Mouse (Mus musculus) cerebellum, postnatal 10 days (tissue): ENCODE data around the gene Ranbp17.

Experiments used
- DNase-seq, 2 experiments: peaks; one replicate each; pipeline ENCODE4 v3.0.0; 2021; ENCODE audit warnings: mixed read lengths in 2 of 2

Ranbp17 gene

GRCm38 (mm10) chr11:33195531-33196446 lies 317.8 kb downstream of the Ranbp17 start:
- peak; percentile 31 to 36 for DNase-seq

DNA sequence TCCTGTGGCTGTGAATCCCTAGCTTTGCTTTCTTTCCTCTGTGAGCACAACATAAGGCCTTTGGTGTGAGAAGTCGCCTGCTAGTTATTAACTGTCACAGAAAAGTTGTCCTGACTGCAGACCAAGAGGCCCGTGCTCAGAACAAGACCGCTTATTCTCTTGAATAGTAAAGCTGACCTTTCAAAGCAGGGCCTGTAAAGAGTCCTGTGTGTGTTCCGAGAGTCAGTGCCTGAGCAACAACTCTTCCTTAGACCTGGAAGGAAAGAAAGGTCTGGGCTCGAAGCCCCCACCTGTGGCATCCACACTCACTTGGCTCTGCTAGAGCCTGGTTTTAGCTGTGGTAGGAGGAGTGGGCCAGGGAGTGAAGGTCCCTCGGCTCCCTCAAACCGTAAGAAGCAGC lies 318.5 kb downstream of the Ranbp17 start:
- no peak for DNase-seq

DNA sequence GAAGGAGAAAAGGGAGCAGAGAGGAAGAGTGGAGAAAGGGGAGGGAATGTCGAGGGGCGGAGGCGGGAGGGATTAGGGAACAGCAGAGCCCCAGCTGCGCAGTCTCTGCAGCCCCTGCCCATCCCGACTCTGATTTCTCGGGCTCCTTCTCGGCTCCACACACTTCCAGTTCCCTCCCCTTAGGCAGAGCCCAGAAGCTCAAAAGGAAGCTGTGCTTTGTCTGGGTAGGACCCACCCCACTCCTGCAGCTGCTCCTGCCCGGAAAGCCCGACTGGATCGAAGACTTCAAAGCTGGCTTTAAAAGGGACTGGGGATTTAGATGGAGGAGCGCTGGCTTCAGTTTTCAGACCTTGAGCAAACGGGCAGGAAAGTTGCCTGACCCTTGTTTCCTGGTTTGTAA lies 319.9 kb downstream of the Ranbp17 start:
- DNase-seq, result no peak

GRCm38 (mm10) chr11:33181804-33182203 lies 331.7 kb downstream of the Ranbp17 start:
- no peak for DNase-seq

DNA sequence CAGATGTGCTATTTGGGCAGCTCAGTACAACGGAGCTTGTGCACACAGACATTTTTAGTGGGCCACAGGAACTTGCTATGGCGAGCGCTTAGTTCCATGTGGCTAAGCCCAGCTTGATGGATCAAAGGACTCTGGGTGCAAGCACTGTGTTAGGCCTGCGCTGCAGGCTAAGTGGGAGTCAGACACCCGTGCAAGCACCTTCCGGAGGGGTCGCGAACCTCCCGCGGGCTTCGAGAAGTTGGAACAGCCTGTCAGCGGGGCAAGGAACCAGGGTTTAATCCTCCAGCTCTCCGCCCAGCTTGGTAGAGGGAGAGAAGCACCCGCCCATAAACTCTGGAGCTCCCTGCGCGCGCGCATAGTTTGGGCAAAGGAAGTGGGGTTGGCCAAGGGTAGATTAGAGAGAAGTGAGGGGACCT lies 332.8 kb downstream of the Ranbp17 start:
- DNase-seq, result peak; percentile 35 to 40

- DNase-seq, result no peak
Observed at GRCm38 (mm10) chr11:33179802-33180201, 333.7 kb downstream of the Ranbp17 start.

DNA sequence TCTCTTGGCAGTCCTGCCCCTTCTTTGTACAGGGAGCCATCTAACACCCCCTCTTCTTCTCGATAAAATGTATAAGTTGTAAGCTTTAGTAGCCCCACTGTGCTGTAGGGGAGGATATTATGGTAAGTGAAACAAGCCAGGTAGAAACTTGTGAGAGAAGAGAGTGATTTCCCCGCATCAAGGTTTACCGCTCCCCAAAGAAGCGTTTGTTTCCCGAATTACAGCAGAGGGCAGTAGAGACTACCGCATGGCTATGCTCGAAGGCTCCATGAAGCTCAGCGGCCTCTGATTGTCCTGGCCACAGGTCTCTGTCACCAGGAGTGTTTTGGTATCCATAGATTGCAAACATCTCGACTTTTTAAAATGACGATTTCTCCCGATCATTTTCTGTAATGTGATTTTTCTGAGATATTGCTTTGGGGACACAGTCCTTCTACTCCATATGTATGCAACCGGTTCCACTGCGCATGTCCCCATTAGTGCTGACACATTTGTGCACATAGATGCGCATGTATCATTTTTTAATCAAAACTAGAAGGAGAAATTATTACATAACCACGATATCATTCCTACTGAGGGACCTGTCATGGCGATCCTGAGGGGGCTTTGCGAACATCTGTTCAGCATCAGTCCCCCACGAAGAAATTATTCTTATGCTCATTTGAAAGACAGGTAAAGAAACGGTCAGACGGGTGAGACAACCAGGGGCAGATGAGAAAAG lies 336.9 kb downstream of the Ranbp17 start:
- peak; percentile 81 to 85 for DNase-seq

- DNase-seq, result no peak
Observed at GRCm38 (mm10) chr11:33175768-33176167, 337.8 kb downstream of the Ranbp17 start.

- DNase-seq, result peak; percentile 81 to 84
Observed at GRCm38 (mm10) chr11:33170489-33170888, 343.1 kb downstream of the Ranbp17 start.

DNA sequence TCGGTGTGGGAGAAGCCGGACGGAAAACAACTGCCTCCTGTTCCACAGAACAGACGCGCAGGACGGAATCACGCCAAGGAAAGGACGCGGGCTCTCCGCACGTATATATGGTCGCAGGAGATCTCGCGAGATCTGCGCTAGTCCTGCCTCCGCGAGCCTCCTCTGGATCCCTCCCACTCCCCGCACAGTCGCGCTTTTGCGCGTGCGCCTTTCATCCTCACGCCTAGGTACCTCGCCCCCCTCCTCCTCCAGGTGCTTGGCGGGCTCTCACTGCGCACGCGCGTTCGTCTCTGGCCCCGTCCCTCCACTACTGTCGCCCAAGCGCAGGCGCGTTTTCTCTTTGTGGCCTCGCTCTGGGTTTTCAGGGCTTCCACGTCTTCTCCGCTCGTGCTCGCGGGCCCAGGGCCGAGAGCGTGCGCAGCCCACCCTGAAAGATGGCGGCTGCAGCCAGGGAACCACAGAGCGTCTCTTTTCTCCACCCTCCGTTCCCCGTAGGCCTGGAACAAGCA lies 350.5 kb downstream of the Ranbp17 start, which contains the start of gene Npm1:
Gene Npm1, minus strand, starts transcription at position 209 of the 509 bp plus-strand sequence.
- peak; percentile 100 for DNase-seq

DNA sequence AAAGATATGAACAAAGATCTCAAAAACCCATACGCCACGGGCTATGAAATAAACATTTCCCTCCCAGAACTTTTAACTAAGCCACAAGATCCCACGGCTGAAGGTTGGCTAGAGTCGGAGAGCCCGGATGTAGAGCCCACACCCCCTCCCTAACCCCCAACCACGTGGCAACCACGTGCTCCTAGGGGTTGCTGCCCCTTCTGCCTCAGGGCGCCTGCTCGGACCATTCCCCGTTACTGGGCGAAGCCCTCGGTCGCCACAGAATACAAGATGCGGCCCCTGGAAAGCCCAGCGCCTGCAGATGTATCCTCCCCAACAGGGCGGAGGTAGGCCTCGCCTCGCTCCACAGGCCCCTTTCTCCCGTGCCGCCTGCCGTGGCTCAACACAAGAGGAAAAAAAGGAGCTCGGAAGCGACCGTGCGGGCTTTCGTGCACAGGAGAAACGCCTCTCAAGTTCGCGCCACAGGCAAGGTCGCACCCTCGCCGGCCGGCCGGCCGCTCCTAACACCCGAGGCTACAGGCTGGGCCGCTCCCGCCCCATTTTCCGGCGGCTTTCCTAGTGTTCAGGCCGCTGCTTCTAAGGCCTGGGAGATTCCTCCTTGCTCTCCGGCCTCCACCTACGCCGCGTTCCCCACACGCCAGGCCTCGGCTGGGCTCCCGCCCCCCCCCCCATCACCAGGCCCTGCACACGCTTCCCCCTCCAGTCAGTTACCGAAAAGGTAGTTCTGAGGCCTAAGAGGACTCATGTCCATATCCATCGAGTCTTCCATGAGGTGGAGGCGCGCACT lies 351.1 kb downstream of the Ranbp17 start:
- peak; percentile 84 to 85 for DNase-seq
